Mouse (Mus musculus) liver, embryonic 11.5 days (tissue): ENCODE data around the gene Myo6. TPM values are rescaled to one million over a fixed set of nuclear protein-coding genes. Genes with fewer than 3 reads are reported as not detected.

Source experiments
- ATAC-seq: fragments of 200-750 bp; cut with Nextera tagmentation; replicated peaks from 2 replicates; pipeline ENCODE4 v1.8.0; 2017; ENCODE audit warnings: moderate number of reproducible peaks, mild to moderate bottlenecking, moderate TSS enrichment, moderate library complexity; ENCODE audit not compliant: low FRiP score
- DNase-seq: peaks from one replicate; pipeline ENCODE4 v3.0.0-alpha.2; 2017; ENCODE audit warnings: low spot score
- H3K27ac ChIP-seq: fragments of 300-500 bp; sonication (generic); 2 replicates; pipeline ENCODE4 v1.5.1; 2014; ENCODE audit warnings: mild to moderate bottlenecking, low read depth, low read length, control low read depth
- H3K27me3 ChIP-seq: fragments of 300-500 bp; sonication (generic); replicated peaks from 2 replicates; pipeline ENCODE4 v1.6.1; 2014; ENCODE audit warnings: low read length, mixed read lengths; ENCODE audit not compliant: control insufficient read depth, insufficient read depth
- H3K36me3 ChIP-seq: fragments of 300-500 bp; sonication (generic); 2 replicates; pipeline ENCODE4 v1.6.1; 2014; ENCODE audit warnings: mild to moderate bottlenecking, low read length, moderate library complexity, mixed read lengths; ENCODE audit not compliant: control insufficient read depth, insufficient read depth
- H3K4me1 ChIP-seq: fragments of 300-500 bp; sonication (generic); replicated peaks from 2 replicates; pipeline ENCODE4 v1.6.1; 2014; ENCODE audit warnings: low read length, mixed read lengths; ENCODE audit not compliant: control insufficient read depth, insufficient read depth
- H3K4me2 ChIP-seq: fragments of 300-500 bp; sonication (generic); 2 replicates; pipeline ENCODE4 v1.6.1; 2014; ENCODE audit warnings: mild to moderate bottlenecking, control low read depth, moderate library complexity
- H3K4me3 ChIP-seq: fragments of 300-500 bp; sonication (generic); 2 replicates; pipeline ENCODE4 v1.5.1; 2014; ENCODE audit warnings: low read depth, low read length, control low read depth
- H3K9ac ChIP-seq: fragments of 300-500 bp; sonication (generic); 2 replicates; pipeline ENCODE4 v1.6.1; 2014; ENCODE audit warnings: low read depth, low read length, control low read depth
- H3K9me3 ChIP-seq: fragments of 300-500 bp; sonication (generic); 2 replicates; pipeline ENCODE4 v1.6.1; 2016; ENCODE audit warnings: low read length, inconsistent platforms, mixed read lengths; ENCODE audit not compliant: control insufficient read depth
- WGBS: fragments of 180-500 bp; shearing (Covaris S2); extraction: QIAGEN DNeasy Blood & Tissue Kit; methylation state at CpG from one replicate; pipeline ENCODE4 v1.1.7; 2014; 5-methylcytosine and 5-hydroxymethylcytosine counted together
- polyA plus RNA-seq: library from polyadenylated mRNA; unstranded; fragments of >200 nt; fragmentation: Nextera tagmentation; extraction: Ambion mirVana; gene quantifications from 2 replicates; pipeline ENCODE4 v1.2.1, GENCODE M21; 2014

The Myo6 gene
- polyA plus RNA-seq, 1 experiment from 2014 or later, result 8.2 TPM

- Histone ChIP-seq H3K27ac (no peak overlapping the region), H3K9ac (no peak overlapping the region), H3K36me3 (no peaks in the 10 kb centered on the region), H3K9me3 (no peaks in the 10 kb centered on the region), H3K4me1 (peaks cover 4% of the 10 kb centered on the region; the same call in 1 of the 2 replicates), H3K4me3 (no peak overlapping the region), H3K27me3 (no peaks in the 10 kb centered on the region), H3K4me2 (no peak overlapping the region)
- ATAC-seq, result no peak
- WGBS, result 54% methylated on average over 4 of the region's 4 CpGs
- peak; percentile 14 for DNase-seq
Measured at GRCm38 (mm10) chr9:80163126-80163723, 1.6 kb upstream of the Myo6 start.

GRCm38 (mm10) chr9:80164191-80164590, 640 bp upstream of the Myo6 start:
- Histone ChIP-seq H3K4me2 (peak overlapping the region; percentile 76), H3K4me1 (peaks cover 4% of the 10 kb centered on the region; the same call in 1 of the 2 replicates), H3K4me3 (peak overlapping the region; percentile 77), H3K36me3 (no peaks in the 10 kb centered on the region), H3K27ac (no peak overlapping the region), H3K9me3 (no peaks in the 10 kb centered on the region), H3K27me3 (no peaks in the 10 kb centered on the region), H3K9ac (no peak overlapping the region)
- 3% methylated on average over 13 of the region's 13 CpGs for WGBS
- peak; percentile 9 for ATAC-seq
- no peak for DNase-seq

GRCm38 (mm10) chr9:80165690-80166089, 859 bp downstream of the Myo6 start:
- ATAC-seq (no peak), DNase-seq (peak; percentile 27)
- Histone ChIP-seq H3K4me2 (peak overlapping the region; percentile 76), H3K27me3 (no peaks in the 10 kb centered on the region), H3K27ac (no peak overlapping the region), H3K4me3 (peak overlapping the region; percentile 30), H3K9me3 (no peaks in the 10 kb centered on the region), H3K36me3 (no peaks in the 10 kb centered on the region), H3K9ac (no peak overlapping the region), H3K4me1 (peaks cover 4% of the 10 kb centered on the region; the same call in 1 of the 2 replicates)
- 52% methylated on average over 9 of the region's 9 CpGs for WGBS

- Histone ChIP-seq H3K27ac (no peak overlapping the region), H3K36me3 (no peaks in the 10 kb centered on the region), H3K4me3 (no peak overlapping the region), H3K4me1 (peaks cover 4% of the 10 kb centered on the region; the same call in 1 of the 2 replicates), H3K9ac (no peak overlapping the region), H3K9me3 (no peaks in the 10 kb centered on the region), H3K4me2 (no peak overlapping the region; the same call in 1 of the 2 replicates), H3K27me3 (no peaks in the 10 kb centered on the region)
- 73% methylated on average over 6 of the region's 6 CpGs for WGBS
- DNase-seq (no peak), ATAC-seq (no peak)
Measured at GRCm38 (mm10) chr9:80166425-80166824, 1.6 kb downstream of the Myo6 start.

- 68% methylated on average over 4 of the region's 4 CpGs for WGBS
- no peak overlapping the region for H3K4me3 ChIP-seq
Measured at GRCm38 (mm10) chr9:80167089-80167488, 2.3 kb downstream of the Myo6 start.

GRCm38 (mm10) chr9:80169551-80169950, 4.7 kb downstream of the Myo6 start:
- no peak overlapping the region for H3K27ac ChIP-seq
- H3K4me1 ChIP-seq, result 0 out of 2 replicates have a peak, but pooled peaks cover 4% of the 10 kb centered on the region
- ATAC-seq (no peak), DNase-seq (peak; percentile 6)
- H3K27me3 ChIP-seq, result no peaks in the 10 kb centered on the region
- no peaks in the 10 kb centered on the region for H3K9me3 ChIP-seq
- WGBS, result 91% methylated on average over 9 of the region's 9 CpGs
- no peak overlapping the region for H3K4me3 ChIP-seq
- H3K36me3 ChIP-seq, result no peaks in the 10 kb centered on the region
- no peak overlapping the region for H3K4me2 ChIP-seq
- no peak overlapping the region for H3K9ac ChIP-seq

More at GRCm38 (mm10) chr9:80167089-80167488, 2.3 kb downstream of the Myo6 start:
- no peak for ATAC-seq
- peaks cover 4% of the 10 kb centered on the region; the same call in 1 of the 2 replicates for H3K4me1 ChIP-seq
- no peak overlapping the region for H3K9ac ChIP-seq
- peak; percentile 9 for DNase-seq
- no peaks in the 10 kb centered on the region for H3K27me3 ChIP-seq
- no peaks in the 10 kb centered on the region for H3K9me3 ChIP-seq
- H3K4me2 ChIP-seq, result no peak overlapping the region
- H3K27ac ChIP-seq, result no peak overlapping the region
- no peaks in the 10 kb centered on the region for H3K36me3 ChIP-seq

GRCm38 (mm10) chr9:80171241-80171640, 6.4 kb downstream of the Myo6 start:
- Histone ChIP-seq H3K27me3 (no peaks in the 10 kb centered on the region), H3K9ac (no peak overlapping the region), H3K4me2 (no peak overlapping the region), H3K36me3 (no peaks in the 10 kb centered on the region), H3K4me1 (no peaks in the 10 kb centered on the region), H3K27ac (no peak overlapping the region), H3K9me3 (no peaks in the 10 kb centered on the region), H3K4me3 (no peak overlapping the region)
- DNase-seq (no peak), ATAC-seq (no peak)

- WGBS, result 84% methylated on average over 8 of the region's 8 CpGs
- H3K27ac ChIP-seq, result no peak overlapping the region
- no peaks in the 10 kb centered on the region for H3K36me3 ChIP-seq
- no peaks in the 10 kb centered on the region for H3K9me3 ChIP-seq
- H3K4me1 ChIP-seq, result no peaks in the 10 kb centered on the region
- no peak overlapping the region for H3K4me3 ChIP-seq
- DNase-seq (peak; percentile 21), ATAC-seq (no peak)
- no peak overlapping the region for H3K9ac ChIP-seq
- H3K4me2 ChIP-seq, result no peak overlapping the region
- no peaks in the 10 kb centered on the region for H3K27me3 ChIP-seq
Measured at GRCm38 (mm10) chr9:80172396-80173222, 7.8 kb downstream of the Myo6 start.
